Mouse (Mus musculus) kidney, adult 2 months (tissue): ENCODE data around the gene Fbxo40.

Source experiments
- CTCF ChIP-seq: fragments of 200-500 bp; conservative IDR thresholded peaks from 2 replicates; pipeline ENCODE4 v1.5.1; 2011; ENCODE audit warnings: low read depth, mild to moderate bottlenecking, control low read depth, low read length, moderate library complexity, mixed read lengths; ENCODE audit not compliant: insufficient read depth, insufficient read length
- POLR2A ChIP-seq: fragments of 200-500 bp; IDR thresholded peaks from one replicate; pipeline ENCODE4 v1.6.1; 2011; ENCODE audit warnings: low read depth, low read length, control low read depth

- TF ChIP-seq CTCF (no peak), POLR2A (no peak)
Measured at GRCm38 (mm10) chr16:36921067-36921613, 69.1 kb downstream of the Fbxo40 start.
